Mouse (Mus musculus) lung, adult 2 months (tissue): Measurements from ENCODE around the gene Srf.

Experiments
- CTCF ChIP-seq: fragments of 200-500 bp; IDR thresholded peaks from 2 replicates; pipeline ENCODE4 v1.5.1; 2011; ENCODE audit warnings: mild to moderate bottlenecking, low read length, control low read depth; ENCODE audit not compliant: insufficient read depth
- POLR2A ChIP-seq: fragments of 200-500 bp; IDR thresholded peaks from 2 replicates; pipeline ENCODE4 v1.6.1; 2011; ENCODE audit warnings: low read depth, mild to moderate bottlenecking, control low read depth, low read length, borderline replicate concordance; ENCODE audit errors: extremely low read depth

GRCm38 (mm10) chr17:46588173-46588572 lies 32.2 kb upstream of the Srf start:
- TF ChIP-seq CTCF, result no peak
- TF ChIP-seq POLR2A, result no peak
